Mouse (Mus musculus) midbrain, embryonic 11.5 days (tissue): ENCODE measurements around the gene Tfrc. TPM values are rescaled to one million over a fixed set of nuclear protein-coding genes. Genes with fewer than 3 reads are reported as not detected.

Experiments
- ATAC-seq: fragments of 200-750 bp; cut with Nextera tagmentation; 2 replicates; pipeline ENCODE4 v1.8.0; 2017; ENCODE audit warnings: moderate TSS enrichment, moderate library complexity; ENCODE audit not compliant: low FRiP score
- DNase-seq: peaks from one replicate; pipeline ENCODE4 v3.0.0; 2015; ENCODE audit warnings: low spot score; ENCODE audit errors: missing footprints
- H3K27ac ChIP-seq: fragments of 300-500 bp; sonication (generic); 2 replicates; pipeline ENCODE4 v1.5.1; 2014; ENCODE audit warnings: low read depth, low read length
- H3K27me3 ChIP-seq: fragments of 300-500 bp; sonication (generic); 2 replicates; pipeline ENCODE4 v1.6.1; 2014; ENCODE audit warnings: mild to moderate bottlenecking, low read length, moderate library complexity, mixed read lengths; ENCODE audit not compliant: control insufficient read depth, insufficient read depth
- H3K36me3 ChIP-seq: fragments of 300-500 bp; sonication (generic); 2 replicates; pipeline ENCODE4 v1.6.1; 2014; ENCODE audit warnings: mild to moderate bottlenecking, low read length, moderate library complexity, mixed read lengths; ENCODE audit not compliant: control insufficient read depth, insufficient read depth
- H3K4me1 ChIP-seq: fragments of 300-500 bp; sonication (generic); 2 replicates; pipeline ENCODE4 v1.6.1; 2014; ENCODE audit warnings: low read length; ENCODE audit not compliant: control insufficient read depth, insufficient read depth
- H3K4me2 ChIP-seq: fragments of 300-500 bp; sonication (generic); 2 replicates; pipeline ENCODE4 v1.6.1; 2014; ENCODE audit warnings: mild to moderate bottlenecking, moderate library complexity
- H3K4me3 ChIP-seq: fragments of 300-500 bp; sonication (generic); 2 replicates; pipeline ENCODE4 v1.5.1; 2014; ENCODE audit warnings: low read depth, low read length
- H3K9ac ChIP-seq: fragments of 300-500 bp; sonication (generic); 2 replicates; pipeline ENCODE4 v1.6.1; 2014; ENCODE audit warnings: low read length
- H3K9me3 ChIP-seq: fragments of 300-500 bp; sonication (generic); 2 replicates; pipeline ENCODE4 v1.6.1; 2016; ENCODE audit warnings: low read length; ENCODE audit not compliant: control insufficient read depth
- WGBS: fragments of 180-500 bp; shearing (Covaris S2); extraction: QIAGEN DNeasy Blood & Tissue Kit; methylation state at CpG from one replicate; pipeline ENCODE4 v1.1.7; 2014; 5-methylcytosine and 5-hydroxymethylcytosine counted together
- polyA plus RNA-seq: library from polyadenylated mRNA; unstranded; fragments of >200 nt; fragmentation: Nextera tagmentation; extraction: Ambion mirVana; gene quantifications from 2 replicates; pipeline ENCODE4 v1.2.1, GENCODE M21; 2014

Tfrc gene
- polyA plus RNA-seq, 1 experiment from 2014 or later, result 87.1 TPM

DNA sequence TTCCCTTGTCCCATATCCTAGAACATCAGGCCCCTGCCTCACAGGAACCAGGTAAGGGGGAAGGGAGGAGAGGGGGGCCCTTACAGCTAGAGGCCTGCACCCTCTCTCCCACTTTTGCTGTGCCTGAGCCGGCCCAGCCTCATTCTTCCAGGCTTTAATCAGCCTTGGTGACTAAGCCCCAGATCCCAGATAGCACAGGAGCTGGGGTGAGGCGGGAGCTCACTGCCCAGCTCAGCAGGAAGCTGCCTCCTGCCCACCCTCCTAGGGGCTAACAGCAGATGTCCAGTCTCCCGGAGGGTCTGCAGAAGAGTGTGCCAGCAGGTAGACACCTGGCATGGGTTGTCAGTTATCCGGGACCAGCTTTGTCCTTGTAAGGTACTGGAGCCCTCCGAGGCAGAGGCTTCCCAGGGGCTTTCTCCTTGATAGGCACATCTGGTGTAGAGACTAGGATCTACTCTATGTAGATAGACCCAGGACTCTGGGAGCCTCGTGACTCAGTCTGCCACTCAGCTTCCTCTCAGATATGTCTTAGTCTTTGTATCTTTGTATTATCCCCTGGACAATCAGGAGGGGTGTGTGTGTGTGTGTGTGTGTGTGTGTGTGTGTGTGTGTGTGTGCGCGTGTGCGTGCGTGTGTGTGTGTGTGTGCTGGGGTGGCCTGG, 68.5 kb downstream of the Tfrc start:
- no peak for ATAC-seq
- no peak overlapping the region for H3K9ac ChIP-seq
- no peaks in the 10 kb centered on the region for H3K4me1 ChIP-seq
- H3K9me3 ChIP-seq, result no peaks in the 10 kb centered on the region
- no peaks in the 10 kb centered on the region for H3K27me3 ChIP-seq
- H3K4me3 ChIP-seq, result no peak overlapping the region
- peaks cover 10% of the 10 kb centered on the region for H3K36me3 ChIP-seq
- WGBS, result 71% methylated on average over 7 of the region's 10 CpGs
- H3K4me2 ChIP-seq, result no peak overlapping the region
- no peak overlapping the region for H3K27ac ChIP-seq
- DNase-seq, result no peak

DNA sequence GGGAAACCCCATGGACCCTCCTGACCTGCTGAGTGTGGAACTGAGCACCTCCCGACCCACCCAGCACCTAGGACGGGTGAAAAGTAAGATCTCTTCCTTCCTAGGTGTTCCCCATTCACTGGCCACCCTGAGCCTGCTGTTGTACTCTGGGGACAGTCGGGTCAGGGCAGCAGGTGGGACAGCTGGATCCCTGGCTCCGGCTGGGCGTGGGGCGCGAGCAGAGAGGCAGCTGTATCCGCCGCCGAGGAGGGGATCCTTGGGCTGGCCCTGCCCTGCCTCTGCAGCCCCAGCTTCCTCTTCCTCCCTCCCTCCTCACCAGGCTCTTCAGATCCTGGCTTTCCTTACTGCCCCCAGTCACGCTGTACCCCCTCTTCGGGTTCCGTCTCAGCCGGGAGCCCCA, 69.2 kb downstream of the Tfrc start:
- Histone ChIP-seq H3K27me3 (no peaks in the 10 kb centered on the region), H3K27ac (no peak overlapping the region), H3K36me3 (peaks cover 12% of the 10 kb centered on the region), H3K9me3 (no peaks in the 10 kb centered on the region), H3K4me1 (no peaks in the 10 kb centered on the region), H3K4me2 (no peak overlapping the region), H3K9ac (no peak overlapping the region), H3K4me3 (no peak overlapping the region)
- ATAC-seq, result no peak
- DNase-seq, result no peak
- 76% methylated on average over 14 of the region's 14 CpGs for WGBS

DNA sequence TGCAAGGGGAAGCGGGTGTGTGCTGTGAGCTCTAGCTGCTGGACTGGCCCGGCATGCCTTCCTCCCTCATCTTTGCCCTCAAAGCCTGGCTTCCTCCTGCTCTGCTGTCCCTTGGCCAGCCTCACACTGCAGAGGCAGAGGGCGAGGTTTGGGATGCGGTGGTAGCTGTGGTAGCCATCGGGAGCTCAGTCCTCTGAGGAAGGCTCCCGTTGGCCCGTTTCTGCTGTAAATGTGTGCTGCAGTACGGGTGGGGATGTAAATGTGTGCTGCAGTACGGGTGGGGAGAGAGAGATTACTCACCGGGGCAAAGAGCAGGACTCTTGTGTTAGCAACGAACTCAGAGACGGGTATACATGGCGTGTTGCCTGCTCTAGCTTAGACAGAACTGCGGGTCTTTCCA, 70.1 kb downstream of the Tfrc start:
- peaks cover 12% of the 10 kb centered on the region for H3K36me3 ChIP-seq

DNA sequence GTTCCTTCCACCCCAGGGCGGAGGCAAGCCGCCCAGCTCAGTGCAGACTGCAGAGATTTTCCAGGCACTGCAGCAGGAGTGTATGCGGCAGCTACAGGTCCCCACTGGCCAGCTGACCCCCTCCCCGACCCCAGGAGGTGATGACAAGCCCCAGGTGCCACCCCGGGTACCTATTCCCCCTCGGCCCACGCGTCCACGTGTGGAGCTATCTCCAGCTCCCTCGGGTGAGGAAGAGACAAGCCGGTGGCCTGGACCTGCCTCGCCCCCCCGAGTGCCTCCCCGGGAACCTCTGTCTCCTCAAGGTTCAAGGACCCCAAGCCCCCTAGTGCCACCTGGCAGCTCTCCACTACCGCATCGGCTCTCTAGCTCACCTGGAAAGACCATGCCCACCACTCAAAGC, 71.3 kb downstream of the Tfrc start:
- 94% methylated on average over 16 of the region's 16 CpGs for WGBS
- H3K4me2 ChIP-seq, result no peak overlapping the region
- no peak overlapping the region for H3K27ac ChIP-seq
- no peaks in the 10 kb centered on the region for H3K4me1 ChIP-seq
- H3K4me3 ChIP-seq, result no peak overlapping the region
- no peaks in the 10 kb centered on the region for H3K9me3 ChIP-seq
- ATAC-seq (no peak), DNase-seq (no peak)
- no peak overlapping the region for H3K9ac ChIP-seq
- no peaks in the 10 kb centered on the region for H3K27me3 ChIP-seq
- H3K36me3 ChIP-seq, result peaks cover 12% of the 10 kb centered on the region

More for the DNA sequence above, 70.1 kb downstream of the Tfrc start:
- DNase-seq (no peak), ATAC-seq (no peak)
- H3K4me2 ChIP-seq, result no peak overlapping the region
- no peak overlapping the region for H3K27ac ChIP-seq
- H3K9me3 ChIP-seq, result no peaks in the 10 kb centered on the region
- no peaks in the 10 kb centered on the region for H3K4me1 ChIP-seq
- no peak overlapping the region for H3K4me3 ChIP-seq
- no peaks in the 10 kb centered on the region for H3K27me3 ChIP-seq
- WGBS, result 88% methylated on average over 14 of the region's 14 CpGs
- no peak overlapping the region for H3K9ac ChIP-seq

DNA sequence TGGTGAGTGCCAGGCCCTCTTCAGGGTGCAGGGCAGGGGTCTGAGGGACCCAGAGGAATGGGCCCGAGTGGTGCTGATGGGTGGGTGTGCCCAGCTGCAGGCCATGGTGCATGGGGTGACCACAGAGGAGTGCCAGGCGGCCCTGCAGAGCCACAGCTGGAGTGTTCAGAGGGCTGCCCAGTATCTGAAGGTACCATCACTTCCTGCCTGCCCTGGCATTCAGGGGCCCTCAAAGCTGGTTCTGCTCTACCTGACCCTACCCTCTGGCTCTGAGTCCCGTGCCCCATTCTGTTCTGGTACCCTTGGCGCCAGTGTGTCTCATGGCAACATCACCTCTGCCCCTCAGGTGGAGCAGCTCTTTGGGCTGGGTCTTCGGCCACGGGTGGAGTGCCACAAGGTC, 72.1 kb downstream of the Tfrc start:
- DNase-seq, result no peak
- peaks cover 11% of the 10 kb centered on the region for H3K36me3 ChIP-seq
- no peaks in the 10 kb centered on the region for H3K4me1 ChIP-seq
- H3K9ac ChIP-seq, result no peak overlapping the region
- H3K9me3 ChIP-seq, result no peaks in the 10 kb centered on the region
- no peak overlapping the region for H3K27ac ChIP-seq
- WGBS, result 93% methylated on average over 6 of the region's 6 CpGs
- no peak overlapping the region for H3K4me3 ChIP-seq
- H3K27me3 ChIP-seq, result no peaks in the 10 kb centered on the region
- no peak overlapping the region for H3K4me2 ChIP-seq
- ATAC-seq, result no peak

DNA sequence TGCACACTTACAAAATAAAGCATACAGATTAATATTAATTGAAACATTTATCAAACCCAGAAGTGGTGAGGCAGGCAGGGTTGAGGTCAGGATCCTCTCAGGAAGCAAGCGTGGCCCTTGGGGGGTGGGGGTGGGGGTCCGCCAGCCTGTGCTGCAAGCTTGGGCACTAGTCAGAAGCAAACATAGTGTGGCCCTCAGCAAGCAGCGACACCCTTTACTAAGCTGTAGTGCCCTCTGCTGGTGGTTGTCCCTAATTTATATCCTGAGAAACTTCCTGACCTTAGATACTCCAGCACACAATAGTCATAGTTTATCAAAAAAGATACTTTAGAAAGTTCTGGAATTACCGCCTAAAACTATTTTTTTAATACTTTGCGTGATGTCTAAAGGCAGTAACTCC, 73.5 kb downstream of the Tfrc start:
- WGBS, result 37% methylated on average over 5 of the region's 5 CpGs
- no peak overlapping the region for H3K27ac ChIP-seq
- no peak overlapping the region for H3K4me2 ChIP-seq
- H3K36me3 ChIP-seq, result peaks cover 8% of the 10 kb centered on the region; the same call in 1 of the 2 replicates
- no peaks in the 10 kb centered on the region for H3K27me3 ChIP-seq
- H3K4me1 ChIP-seq, result no peaks in the 10 kb centered on the region
- H3K4me3 ChIP-seq, result no peak overlapping the region
- H3K9ac ChIP-seq, result no peak overlapping the region
- DNase-seq (peak; percentile 98), ATAC-seq (0 out of 2 replicates have a peak, but pooled peaks have one; percentile 39)
- H3K9me3 ChIP-seq, result no peaks in the 10 kb centered on the region

Other genes starting within 250 kb of the Tfrc start
- not detected in 2 replicates for gene Tm4sf19, start 208.4 kb upstream of the Tfrc start, polyA plus RNA-seq
- gene Tctex1d2, start 189.2 kb upstream of the Tfrc start, polyA plus RNA-seq, result 31.1 and 32.7 TPM in 2 replicates
- 41.6 and 42.3 TPM in 2 replicates for gene Pcyt1a, start 178.0 kb upstream of the Tfrc start, polyA plus RNA-seq
- 0.26 and 0.36 TPM in 2 replicates for gene Slc51a, start 121.0 kb upstream of the Tfrc start, polyA plus RNA-seq
- gene Zdhhc19, start 112.7 kb upstream of the Tfrc start, polyA plus RNA-seq, result not detected in 2 replicates
- 6.1 and 6.6 TPM in 2 replicates for gene Tnk2, start 35.0 kb downstream of the Tfrc start, polyA plus RNA-seq
- gene Muc4, start 127.0 kb downstream of the Tfrc start, polyA plus RNA-seq, result 0.19 and 0.29 TPM in 2 replicates
- gene Muc20, start 188.5 kb downstream of the Tfrc start, polyA plus RNA-seq, result not detected in 2 replicates
- not detected in 2 replicates for gene Smbd1, start 201.6 kb downstream of the Tfrc start, polyA plus RNA-seq